Mouse (Mus musculus): ENCODE data around the gene Plcb1.

The Plcb1 gene

DNA sequence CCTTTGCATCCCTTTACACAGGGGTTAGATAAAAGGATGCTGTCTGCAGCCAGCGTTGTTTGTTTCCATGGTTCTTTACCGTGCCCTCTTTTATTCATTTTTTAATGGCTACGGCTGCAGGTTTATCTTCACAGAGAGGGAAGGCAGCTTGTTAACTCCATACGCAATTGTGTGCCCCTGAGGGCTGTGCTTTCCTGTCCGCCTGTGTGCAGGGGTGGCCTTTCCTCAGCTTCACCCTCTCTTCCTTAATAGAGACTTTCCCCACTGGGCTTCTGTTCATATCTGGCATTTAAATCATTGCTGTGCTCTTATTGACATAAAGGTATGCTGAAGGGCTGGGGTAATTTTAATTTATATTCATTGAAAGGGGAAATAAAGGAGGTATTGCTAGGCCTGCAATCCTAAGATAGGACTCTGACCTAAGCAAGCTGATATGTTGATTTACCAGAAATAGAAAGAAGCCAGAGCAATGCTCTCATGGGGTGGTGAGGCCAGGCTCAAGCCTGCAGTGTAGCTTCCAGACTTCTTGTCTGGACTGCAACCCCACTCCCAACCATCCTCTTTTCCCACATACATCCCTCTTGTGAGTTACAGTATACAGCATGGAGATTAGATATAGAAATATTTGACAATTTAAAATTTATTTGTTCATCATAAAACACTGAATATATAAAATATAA is 623.7 kb downstream of the Plcb1 start:
- no peak for DNase-seq (ENCODE audit: low spot score in 2 of 2)

DNA sequence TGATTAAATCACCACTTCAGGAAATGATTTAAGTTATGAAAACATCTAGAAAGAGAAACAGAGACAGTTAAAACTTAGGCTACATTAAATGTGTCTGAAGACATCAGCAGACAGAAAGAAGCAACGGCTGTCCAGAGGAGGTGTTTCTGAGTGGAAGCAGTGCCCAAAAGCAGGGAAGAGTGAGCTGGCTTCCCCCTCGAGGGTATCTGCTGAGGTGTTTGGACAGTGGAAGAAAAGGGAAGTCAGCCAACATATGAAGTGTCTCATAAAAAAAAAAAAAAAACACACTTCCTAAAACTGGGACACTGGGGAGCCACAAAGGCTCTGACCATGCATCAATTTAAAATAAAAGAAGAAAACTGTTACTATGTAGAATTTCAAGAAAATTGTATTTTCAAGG is 625.8 kb downstream of the Plcb1 start:
- DNase-seq (ENCODE audit: low spot score in 2 of 2): no peak

DNA sequence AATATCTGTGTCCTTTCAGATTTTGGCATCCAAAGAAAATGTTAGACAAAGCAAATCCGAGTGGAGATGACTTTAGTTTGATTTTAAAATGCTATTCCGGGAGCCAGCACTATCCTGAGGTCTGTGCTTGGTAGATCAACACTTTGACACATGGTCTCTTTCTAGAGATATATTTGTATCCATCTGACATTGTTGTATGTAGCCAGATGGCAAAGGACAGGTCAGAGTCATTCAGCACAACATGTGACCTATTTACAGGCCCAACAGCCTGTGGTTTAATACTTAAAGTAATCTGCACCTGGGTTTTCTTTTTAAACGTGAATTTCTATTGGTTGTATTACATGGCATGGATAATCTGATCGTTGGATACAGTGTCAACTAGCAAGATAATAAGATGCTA is 629.3 kb downstream of the Plcb1 start:
- no peak for DNase-seq (ENCODE audit: low spot score in 2 of 2)

DNA sequence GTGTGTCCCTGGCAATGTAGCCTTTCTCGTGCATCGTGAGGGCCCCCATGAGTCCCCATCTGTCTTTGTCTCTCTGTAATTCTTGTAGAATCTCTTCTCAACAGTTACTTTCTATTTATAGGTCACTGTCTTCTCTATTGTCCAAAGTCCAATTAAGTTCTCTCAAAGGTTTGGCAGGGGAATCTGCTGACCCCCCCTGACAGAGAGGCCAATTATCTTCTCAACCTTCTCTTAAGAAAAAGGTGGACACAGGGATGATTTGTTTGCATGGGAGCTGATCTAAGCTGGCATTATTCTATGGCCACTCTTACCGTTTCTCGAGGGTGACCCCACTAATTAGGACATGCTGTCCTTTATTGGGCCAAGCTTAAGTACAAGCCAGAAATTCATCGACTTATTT is 633.4 kb downstream of the Plcb1 start:
- no peak for DNase-seq (ENCODE audit: low spot score in 2 of 2)

DNA sequence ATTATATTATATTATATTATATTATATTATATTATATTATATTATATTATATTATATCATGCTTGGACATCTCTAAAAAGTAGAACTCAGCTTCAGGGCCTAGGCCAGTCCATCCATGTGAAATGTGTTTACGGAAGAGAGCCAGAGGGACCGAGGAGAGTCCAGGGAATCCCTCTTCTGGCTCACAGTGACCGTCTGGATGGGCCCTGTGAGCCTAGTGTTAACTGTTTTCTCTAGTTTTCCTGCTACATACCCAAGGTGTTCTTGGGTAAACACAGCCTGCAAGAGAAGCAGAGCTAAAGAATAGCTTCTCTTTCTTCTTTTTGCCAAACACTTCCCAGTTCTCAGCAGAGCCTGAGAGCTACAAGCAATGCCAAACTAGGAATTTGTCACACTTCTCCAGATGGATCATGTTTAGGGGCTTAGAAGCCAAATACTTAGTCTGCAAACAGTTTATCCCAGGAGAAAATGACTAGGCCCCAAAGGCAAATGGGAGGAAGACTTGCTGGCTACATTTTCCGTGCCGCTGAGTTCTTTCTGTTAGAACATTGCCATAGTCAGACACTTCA is 649.2 kb downstream of the Plcb1 start:
- DNase-seq (ENCODE audit: low spot score in 2 of 2): no peak

DNA sequence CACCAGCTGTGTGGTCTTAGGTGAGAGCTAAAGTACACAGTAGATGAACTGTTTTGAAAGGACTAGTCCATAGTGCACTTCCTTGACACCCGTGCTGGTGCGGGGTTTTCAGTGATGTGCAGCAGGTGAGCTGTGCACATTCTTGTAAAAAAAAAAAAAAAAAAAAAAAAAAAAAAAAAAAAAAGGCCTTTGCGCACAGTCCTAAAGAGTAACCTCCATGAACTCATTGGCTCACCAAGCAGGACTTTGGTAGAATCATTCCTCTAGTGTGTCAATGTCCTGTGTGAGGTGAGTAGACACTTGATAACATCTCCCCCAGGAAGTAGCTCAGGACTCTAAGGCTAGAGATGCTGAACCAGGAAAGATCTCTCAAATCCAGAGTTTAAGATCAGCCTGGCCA is 653.2 kb downstream of the Plcb1 start:
- no peak for DNase-seq (ENCODE audit: low spot score in 2 of 2)

DNA sequence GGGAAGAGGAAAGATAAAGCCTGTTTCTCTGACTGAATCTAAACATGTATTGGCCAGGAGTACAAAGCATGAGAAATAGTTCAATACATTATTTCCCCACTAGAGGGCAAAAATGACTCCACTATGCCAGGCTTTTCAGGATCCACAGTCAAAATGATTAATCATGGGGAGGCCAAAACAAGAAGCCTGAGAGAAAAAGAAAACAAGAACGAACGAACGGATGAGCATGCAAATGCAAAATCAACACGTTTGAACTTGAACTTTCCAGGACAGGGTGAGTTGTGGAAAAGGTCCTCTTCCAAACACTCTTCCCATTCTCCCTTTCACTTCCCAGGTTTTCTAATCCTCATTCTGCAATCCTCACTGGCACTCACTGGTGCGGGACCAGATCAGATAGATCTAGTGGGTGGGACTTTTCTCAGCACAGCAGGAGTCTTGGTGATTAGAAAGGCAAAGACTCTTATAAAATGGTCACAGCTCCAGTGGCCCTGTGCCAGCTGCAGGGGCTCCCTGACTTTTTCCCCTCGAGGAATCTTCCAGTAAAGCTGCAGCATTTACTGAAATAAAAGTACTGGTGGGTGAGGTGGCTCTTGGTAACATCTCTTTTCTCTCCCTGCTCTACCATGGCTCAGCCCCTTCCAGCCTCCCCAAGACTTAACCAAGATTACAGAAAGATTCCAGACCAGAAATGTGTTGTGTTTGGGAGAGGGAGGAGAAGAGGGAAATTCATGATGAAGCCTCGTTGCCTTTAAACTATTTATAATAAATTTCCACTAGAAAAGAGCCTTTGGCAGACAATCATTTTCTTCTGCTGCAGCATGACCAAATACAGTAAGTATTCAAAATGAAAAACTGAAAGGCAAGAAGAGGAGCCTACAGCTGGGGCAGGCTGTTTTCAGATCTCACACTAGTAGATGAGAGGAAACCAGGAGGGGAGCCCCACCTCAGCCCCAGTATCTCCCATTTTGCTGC is 654.0 kb downstream of the Plcb1 start:
- DNase-seq (ENCODE audit: low spot score in 2 of 2): no peak

DNA sequence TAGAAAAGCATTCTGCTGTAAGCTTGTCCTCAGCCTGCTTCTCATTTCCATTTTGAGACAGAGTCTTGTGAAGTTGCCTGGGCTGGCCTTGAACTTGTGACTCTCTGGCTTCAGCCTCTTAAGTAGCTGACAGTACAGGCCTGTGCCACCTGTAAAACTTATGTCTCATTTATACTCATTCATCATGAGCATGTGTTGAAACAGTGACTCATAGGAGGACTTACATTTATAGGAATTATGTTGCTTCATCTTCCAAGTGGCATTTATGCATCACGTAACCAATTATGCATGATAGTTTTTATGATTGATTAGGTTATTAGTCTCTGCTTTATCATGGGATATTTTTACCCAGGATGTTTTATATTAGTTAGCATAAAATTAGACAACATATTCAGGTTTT is 667.7 kb downstream of the Plcb1 start:
- no peak for DNase-seq (ENCODE audit: low spot score in 2 of 2)

DNA sequence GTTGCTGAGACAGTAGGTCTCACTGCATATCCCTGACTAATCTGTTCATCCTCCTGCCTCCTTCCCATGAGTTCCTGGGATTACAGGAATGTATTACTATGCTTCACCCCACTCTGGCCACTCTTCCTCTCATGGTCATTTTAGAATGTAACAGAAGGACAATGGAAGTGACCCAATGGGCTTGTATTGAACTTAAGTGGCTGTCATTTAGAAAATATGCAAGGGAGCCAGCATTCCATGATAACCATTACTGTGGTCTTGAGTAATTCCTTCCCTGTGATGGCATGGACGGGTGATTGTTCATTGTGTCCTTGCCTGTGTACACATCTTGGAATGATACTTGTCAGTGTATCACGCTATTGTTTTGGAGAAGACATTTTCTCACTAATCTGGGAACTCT is 668.1 kb downstream of the Plcb1 start:
- DNase-seq (ENCODE audit: low spot score in 2 of 2): no peak

DNA sequence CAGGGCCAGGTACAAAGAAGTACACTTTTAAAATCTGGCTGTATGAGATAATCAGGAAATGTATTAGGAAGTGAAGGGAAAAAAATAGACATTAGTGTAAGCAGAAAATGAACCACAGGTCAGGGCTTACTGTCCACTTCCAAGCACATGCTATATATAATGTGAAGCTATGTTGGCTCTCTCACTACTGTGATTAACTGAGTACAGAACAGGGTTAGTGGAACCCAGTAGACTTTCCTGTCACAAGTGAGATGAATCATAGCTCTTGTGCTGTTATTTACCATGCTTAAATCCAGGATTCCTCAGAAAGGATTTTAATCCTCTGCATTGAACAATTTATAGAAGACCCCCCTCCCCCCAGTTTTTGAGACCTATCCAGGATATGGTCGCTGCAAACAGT is 668.6 kb downstream of the Plcb1 start:
- no peak for DNase-seq (ENCODE audit: low spot score in 2 of 2)

DNA sequence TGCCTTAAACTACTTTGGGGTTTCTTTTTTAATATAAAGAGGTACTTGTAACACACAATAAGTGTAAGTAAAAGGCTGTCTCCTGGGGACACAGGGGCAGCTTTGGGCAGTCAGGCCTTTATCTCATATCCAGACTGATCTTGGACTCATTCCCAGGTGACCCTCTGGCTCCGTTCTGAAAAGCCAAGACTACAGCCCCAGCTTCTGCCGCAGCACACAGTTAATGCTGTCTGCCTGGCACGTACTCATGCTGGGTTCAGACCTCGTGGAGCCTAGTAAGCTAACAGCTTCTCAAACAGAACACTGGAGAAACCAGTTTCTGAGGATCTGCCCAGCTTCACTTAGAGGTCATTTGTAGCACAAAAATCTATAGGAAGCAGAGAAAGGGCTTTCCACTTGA is 682.0 kb downstream of the Plcb1 start:
- DNase-seq (ENCODE audit: low spot score in 2 of 2): no peak

DNA sequence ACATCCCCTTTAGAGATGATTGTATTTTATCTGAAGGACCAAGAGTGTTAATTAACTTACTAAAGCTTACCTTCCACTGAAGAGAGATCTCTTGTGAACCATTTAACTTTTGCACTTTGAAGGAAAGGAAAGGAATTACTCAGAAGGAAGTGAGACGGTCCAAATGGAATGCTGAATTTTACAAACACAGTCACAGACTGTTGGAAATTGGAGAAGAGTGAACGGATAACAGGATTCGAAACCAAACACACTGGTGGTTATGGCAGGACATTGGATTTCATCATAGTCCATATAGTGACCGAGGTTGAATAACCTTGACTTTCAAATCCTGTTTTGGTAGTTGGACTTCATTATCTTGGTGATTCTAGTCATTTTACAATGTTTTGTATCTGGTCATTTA is 688.2 kb downstream of the Plcb1 start:
- DNase-seq (ENCODE audit: low spot score in 2 of 2): no peak

DNA sequence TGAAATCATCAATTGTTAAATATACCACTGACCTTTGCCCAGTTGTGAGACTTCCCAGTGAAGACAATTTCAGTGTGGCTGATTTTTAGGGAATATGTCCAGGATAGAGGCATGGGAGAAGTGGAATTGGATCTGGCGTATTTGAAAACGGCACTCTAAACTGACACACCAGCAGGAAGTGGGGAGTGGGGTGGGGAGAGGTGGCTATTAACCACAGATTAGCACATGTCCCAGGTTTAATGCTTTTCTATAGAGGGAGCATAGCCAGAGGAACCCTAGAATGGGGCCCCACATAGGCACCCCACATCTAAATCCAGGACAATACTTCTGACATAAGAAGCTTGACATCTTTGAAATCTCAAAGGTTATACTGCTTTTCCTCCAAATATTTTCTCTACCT is 699.4 kb downstream of the Plcb1 start:
- no peak for DNase-seq (ENCODE audit: low spot score in 2 of 2)

DNA sequence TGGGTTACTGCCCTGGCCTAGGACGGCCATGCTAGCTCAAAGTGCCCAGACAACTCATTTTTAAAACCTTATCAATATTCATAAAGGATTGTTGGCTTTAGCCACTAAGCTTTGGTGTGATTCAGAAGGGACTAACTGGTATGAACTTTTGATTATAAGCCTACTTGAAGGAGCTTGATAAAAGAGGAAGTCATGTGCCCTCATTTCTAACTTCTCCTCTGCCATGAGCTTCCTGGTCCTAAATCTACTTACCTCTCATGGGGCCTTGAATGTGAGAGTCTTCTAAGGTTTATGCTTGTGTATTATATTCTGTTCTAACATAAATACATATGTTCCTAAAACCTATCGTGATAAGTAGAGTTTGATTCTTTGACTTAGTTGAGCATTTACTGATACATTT is 702.4 kb downstream of the Plcb1 start:
- no peak for DNase-seq (ENCODE audit: low spot score in 2 of 2)

DNA sequence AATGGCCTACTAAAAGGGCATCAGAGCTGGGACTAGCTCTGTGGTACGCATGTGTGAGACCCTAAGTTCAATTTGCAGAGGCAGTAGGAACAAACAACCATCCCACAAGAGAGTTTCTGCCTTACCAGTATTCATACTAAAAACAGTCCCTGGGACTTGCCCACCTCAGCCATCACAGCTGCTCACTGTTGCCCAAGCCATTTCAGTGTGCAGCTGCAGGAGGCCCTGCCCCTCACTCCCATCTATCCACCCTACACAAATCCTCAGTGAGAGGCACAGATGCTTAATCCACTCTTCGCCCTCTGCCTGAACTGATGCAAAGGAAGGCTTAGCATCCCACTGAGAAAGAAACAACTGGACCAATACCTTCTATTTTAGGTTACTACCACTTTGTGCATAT is 703.3 kb downstream of the Plcb1 start:
- no peak for DNase-seq (ENCODE audit: low spot score in 2 of 2)

DNA sequence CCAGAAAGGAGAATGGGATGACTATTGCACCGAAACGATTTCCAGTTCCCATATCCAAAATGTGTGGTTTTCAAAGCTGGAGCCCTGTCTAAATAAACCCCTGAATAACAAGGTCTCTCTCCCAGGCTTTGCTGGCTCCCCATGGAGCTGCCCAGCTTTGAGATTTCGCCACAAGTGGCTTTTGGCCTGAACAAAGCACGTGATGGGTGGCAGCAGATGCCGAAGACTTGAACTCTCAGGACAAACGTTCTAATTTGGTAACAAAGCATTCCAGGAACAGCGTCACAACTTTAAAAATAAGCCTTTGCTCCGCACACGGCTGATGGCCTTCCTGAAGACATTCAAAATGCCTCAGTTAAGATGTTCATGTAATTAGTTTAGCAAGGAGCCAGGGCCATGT is 706.9 kb downstream of the Plcb1 start:
- DNase-seq (ENCODE audit: low spot score in 2 of 2): no peak

DNA sequence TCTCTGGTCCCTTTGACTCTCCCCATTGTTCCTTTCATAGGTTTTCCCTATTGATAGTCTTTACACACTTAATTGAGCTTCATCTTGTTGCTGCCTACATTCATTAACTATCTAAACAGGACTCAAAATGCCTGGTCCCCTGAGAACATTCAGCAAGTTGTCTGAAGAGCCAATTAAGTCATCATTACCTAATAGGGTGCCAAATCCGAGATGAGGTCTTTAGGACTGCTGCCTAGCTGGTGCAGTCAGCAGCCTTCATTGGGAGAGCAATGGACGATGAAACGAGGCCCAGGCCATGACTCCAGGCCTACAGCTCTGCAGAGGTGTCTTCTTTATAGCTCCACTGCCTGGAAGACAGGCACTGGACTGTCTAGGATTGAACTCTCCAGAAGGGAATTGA is 710.7 kb downstream of the Plcb1 start:
- no peak for DNase-seq (ENCODE audit: low spot score in 2 of 2)

DNA sequence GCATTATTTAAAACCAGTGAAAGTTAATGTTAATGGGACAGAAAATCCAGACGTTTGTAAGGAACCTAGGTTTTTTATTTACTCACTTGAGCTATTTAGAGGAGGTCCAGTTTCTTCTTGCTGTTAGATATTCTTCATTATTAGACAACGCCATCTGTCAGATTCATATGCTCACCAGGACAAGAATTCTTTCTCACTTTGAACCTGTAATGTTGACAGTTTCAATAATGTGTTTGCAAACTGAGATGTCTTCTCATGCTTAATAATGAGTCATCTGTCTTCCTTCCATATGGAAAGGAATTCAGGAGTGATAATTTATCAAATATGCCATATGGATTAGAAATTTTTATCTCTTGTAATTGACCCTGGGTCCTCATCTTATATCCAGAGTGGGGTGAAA is 711.4 kb downstream of the Plcb1 start:
- no peak for DNase-seq (ENCODE audit: low spot score in 2 of 2)

DNA sequence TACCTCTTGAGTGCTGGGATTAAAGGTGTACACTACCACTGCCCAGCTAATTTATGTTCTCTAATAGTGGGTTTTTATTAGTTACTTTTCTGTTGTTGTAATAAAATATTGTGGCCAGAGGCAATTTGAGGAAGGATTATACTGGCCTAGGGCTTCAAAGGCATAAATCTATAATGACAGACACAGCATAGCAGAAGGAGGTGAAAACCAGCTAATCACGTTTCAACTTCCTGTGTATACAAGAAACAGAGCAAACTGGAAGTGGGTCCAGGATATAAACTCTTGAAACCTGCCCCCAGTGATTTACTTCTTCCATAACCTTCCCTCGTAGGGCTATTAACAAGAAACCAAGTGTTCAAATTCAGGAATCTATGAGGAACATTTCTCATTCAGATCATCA is 715.0 kb downstream of the Plcb1 start:
- DNase-seq (ENCODE audit: low spot score in 2 of 2): no peak

DNA sequence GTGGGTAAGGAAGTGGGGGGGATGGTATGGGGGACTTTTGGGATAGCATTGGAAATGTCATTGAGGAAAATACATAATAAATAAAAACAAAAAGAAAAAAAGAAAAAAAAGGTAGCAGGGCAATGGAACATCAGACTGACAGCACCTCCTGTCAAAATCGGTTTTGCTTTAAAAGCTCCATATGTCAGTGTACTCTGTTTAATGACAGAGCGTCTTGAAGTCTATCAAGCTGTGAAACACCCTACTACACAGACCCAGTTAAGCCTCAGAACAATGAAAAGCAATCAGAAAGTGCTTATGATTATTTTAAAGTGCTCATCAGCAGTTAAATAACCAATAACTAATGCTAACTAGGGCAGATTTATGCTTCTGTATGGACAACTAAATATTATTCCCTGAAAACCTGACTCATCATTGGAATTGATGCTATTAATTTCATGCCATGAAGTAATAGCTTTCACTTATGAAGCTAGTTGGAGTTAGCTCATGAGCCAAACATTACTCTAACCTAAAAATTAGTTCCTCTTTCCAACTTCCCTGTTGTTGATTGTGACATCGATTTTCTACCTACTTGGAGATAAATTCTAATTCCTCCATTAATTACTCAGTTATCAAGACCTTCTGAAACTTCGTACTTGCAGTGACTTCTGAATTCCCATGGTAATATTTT is 717.6 kb downstream of the Plcb1 start:
- no peak for DNase-seq (ENCODE audit: low spot score in 2 of 2)

DNA sequence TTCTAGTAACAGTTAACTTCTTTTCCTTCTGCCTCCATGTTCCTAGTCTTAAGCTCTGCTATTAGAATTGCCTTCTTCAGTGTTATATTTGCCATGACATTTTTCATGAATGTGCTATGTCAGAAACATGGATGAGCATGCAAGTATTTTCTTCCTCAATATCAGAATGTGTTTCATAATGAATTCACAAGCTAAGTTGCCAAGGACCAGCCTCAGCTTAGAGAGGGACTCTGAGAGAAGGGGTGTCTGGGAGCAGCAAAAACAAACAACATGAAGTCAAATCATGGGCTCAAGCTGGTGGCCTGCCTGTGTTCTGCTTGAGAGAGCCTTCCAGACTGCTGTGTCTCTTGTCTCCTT is 718.1 kb downstream of the Plcb1 start:
- DNase-seq (ENCODE audit: low spot score in 2 of 2): no peak

DNA sequence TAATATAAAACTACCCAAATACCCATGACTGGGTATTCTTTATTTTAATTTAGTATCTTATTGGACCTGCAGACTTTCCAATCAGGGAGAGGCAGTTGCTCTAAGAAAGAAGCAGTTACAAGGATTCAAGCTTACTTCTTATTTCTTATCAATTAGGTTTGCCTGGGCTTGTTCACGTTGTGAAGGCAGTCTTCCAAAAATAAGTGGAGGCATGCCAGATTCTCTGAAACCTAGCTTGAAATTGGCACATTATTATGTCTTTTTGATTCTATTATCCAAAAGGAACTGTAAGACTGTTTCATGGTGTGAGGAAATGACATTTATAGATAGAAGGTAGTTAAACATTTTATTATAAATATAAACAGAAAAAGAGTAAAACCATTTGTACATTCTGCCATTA is 721.2 kb downstream of the Plcb1 start:
- no peak for DNase-seq (ENCODE audit: low spot score in 2 of 2)

DNA sequence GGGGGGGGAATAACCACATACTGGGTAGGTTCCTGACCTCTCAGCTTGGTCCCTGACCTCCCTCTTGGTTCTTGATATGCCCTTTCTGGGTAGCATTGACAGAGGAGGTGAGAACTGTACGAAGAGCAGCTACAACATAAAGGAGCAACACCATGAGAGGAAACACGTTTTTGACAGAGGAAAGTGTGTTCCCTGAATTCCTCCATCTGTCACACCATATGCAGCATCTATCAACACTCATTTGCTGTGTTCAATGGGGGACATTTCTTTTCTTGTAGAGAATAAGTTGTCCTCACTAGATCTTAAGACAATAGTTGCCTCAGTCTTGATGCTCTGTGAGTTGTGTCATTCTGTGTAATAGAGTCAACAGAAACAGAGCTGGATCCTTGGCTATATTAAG is 733.1 kb downstream of the Plcb1 start:
- DNase-seq (ENCODE audit: low spot score in 2 of 2): no peak

Measured in frontal cortex, postnatal 25 days (tissue).